Mouse (Mus musculus): ENCODE measurements around the gene Gm45337.
"Not testable (repeated sequence)": the region's sequence is repeated elsewhere in the genome, so short reads cannot be mapped to it uniquely, and the experiment has no call there.

- TF ChIP-seq CTCF (IDR thresholded peaks at IDR 0.05; ENCODE audit: low read depth, low read length); POLR2A (IDR thresholded peaks at IDR 0.05; ENCODE audit: insufficient read depth, low read length); EP300 (IDR thresholded peaks at IDR 0.05; ENCODE audit: insufficient read depth, low read depth, low read length): not testable (repeated sequence)
These were observed 8.5 kb downstream of the Gm45337 start, which contains the start of gene Gm39115 for GRCm38 (mm10) chr7:142135934-142136333.

Measured in ES-Bruce4 (cell line).